Mouse (Mus musculus): ENCODE results near the gene Camk1d. TPM values are rescaled to one million over a fixed set of nuclear protein-coding genes. Genes with fewer than 3 reads are reported as not detected.

Gene Camk1d
- total and polyA plus RNA-seq, 2 experiments from 2014 or later, result 7.2 to 16.6 TPM

- H3K4me3 ChIP-seq (ENCODE audit: low read length), result no peak overlapping the region
- ATAC-seq, result no peak
- no peak for DNase-seq (ENCODE audit: low spot score)
- no peak for TF ChIP-seq CTCF (IDR thresholded peaks at IDR 0.05; ENCODE audit: low read depth)
- no peaks in the 10 kb centered on the region for H3K9me3 ChIP-seq (ENCODE audit: low read length)
- H3K36me3 ChIP-seq (ENCODE audit: insufficient read depth, low read length), result no peaks in the 10 kb centered on the region
- peaks cover 11% of the 10 kb centered on the region; the same call in 1 of the 2 replicates for H3K4me1 ChIP-seq (ENCODE audit: insufficient read depth, low read length)
- no peak overlapping the region for H3K9ac ChIP-seq (replicated peaks; ENCODE audit: low read length)
- no peak overlapping the region for H3K4me2 ChIP-seq (ENCODE audit: low read depth, low read length)
- no peaks in the 10 kb centered on the region for H3K27me3 ChIP-seq (ENCODE audit: insufficient read depth, low read length)
- H3K27ac ChIP-seq, result no peak overlapping the region
- 47% methylated on average over 7 of the region's 7 CpGs for WGBS
Observed at GRCm38 (mm10) chr2:5672906-5673589, 41.3 kb downstream of the Camk1d start.

DNA sequence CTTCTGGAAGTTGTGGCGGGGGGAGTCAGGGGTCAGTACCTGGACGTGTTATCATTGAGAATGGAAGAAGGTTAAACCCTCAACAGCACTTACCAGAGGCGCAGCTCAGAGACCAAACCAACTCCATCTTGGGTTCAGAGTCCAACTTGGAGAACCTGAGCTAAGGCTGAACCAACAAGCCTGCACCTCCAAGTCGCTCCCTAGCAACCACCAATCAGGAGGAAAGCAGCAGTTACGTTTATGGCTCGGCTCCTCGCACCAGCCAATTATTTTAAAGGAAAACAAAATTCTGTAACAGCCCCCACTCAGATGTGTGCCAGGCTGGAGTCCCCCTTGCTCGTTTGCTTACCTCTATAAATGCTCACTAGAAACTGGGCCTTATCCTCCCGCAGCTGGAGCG lies 44.2 kb downstream of the Camk1d start:
- Histone ChIP-seq H3K9ac (replicated peaks; ENCODE audit: low read length) (no peak overlapping the region), H3K4me2 (ENCODE audit: low read depth, low read length) (no peak overlapping the region), H3K36me3 (ENCODE audit: insufficient read depth, low read length) (no peaks in the 10 kb centered on the region), H3K4me1 (ENCODE audit: insufficient read depth, low read length) (0 out of 2 replicates have a peak, but pooled peaks cover under 1% of the 10 kb centered on the region), H3K9me3 (ENCODE audit: low read length) (no peaks in the 10 kb centered on the region), H3K27me3 (ENCODE audit: insufficient read depth, low read length) (no peaks in the 10 kb centered on the region), H3K4me3 (ENCODE audit: low read length) (no peak overlapping the region), H3K27ac (no peak overlapping the region)
- DNase-seq (ENCODE audit: low spot score), result no peak
- WGBS, result 90% methylated on average over 10 of the region's 10 CpGs
- ATAC-seq, result no peak
- TF ChIP-seq CTCF (IDR thresholded peaks at IDR 0.05; ENCODE audit: low read depth), result no peak

GRCm38 (mm10) chr2:5669498-5670040 lies 44.7 kb downstream of the Camk1d start:
- H3K9me3 ChIP-seq (ENCODE audit: low read length), result no peaks in the 10 kb centered on the region
- no peak overlapping the region for H3K4me2 ChIP-seq (ENCODE audit: low read depth, low read length)
- no peak overlapping the region for H3K27ac ChIP-seq
- 93% methylated on average over 15 of the region's 15 CpGs for WGBS
- no peak for ATAC-seq
- H3K27me3 ChIP-seq (ENCODE audit: insufficient read depth, low read length), result no peaks in the 10 kb centered on the region
- H3K4me1 ChIP-seq (ENCODE audit: insufficient read depth, low read length), result no peaks in the 10 kb centered on the region
- no peak for TF ChIP-seq CTCF (IDR thresholded peaks at IDR 0.05; ENCODE audit: low read depth)
- no peak overlapping the region for H3K4me3 ChIP-seq (ENCODE audit: low read length)
- no peak for DNase-seq (ENCODE audit: low spot score)
- no peaks in the 10 kb centered on the region for H3K36me3 ChIP-seq (ENCODE audit: insufficient read depth, low read length)
- no peak overlapping the region for H3K9ac ChIP-seq (replicated peaks; ENCODE audit: low read length)

GRCm38 (mm10) chr2:5668940-5669339 lies 45.4 kb downstream of the Camk1d start:
- no peak for DNase-seq (ENCODE audit: low spot score)
- no peak overlapping the region for H3K27ac ChIP-seq
- H3K4me3 ChIP-seq (ENCODE audit: low read length), result no peak overlapping the region
- no peak for TF ChIP-seq CTCF (IDR thresholded peaks at IDR 0.05; ENCODE audit: low read depth)
- H3K9ac ChIP-seq (replicated peaks; ENCODE audit: low read length), result no peak overlapping the region
- no peaks in the 10 kb centered on the region for H3K36me3 ChIP-seq (ENCODE audit: insufficient read depth, low read length)
- no peak overlapping the region for H3K4me2 ChIP-seq (ENCODE audit: low read depth, low read length)
- H3K4me1 ChIP-seq (ENCODE audit: insufficient read depth, low read length), result no peaks in the 10 kb centered on the region
- no peak for ATAC-seq
- no peaks in the 10 kb centered on the region for H3K27me3 ChIP-seq (ENCODE audit: insufficient read depth, low read length)
- WGBS, result 79% methylated on average over 4 of the region's 4 CpGs
- H3K9me3 ChIP-seq (ENCODE audit: low read length), result no peaks in the 10 kb centered on the region

DNA sequence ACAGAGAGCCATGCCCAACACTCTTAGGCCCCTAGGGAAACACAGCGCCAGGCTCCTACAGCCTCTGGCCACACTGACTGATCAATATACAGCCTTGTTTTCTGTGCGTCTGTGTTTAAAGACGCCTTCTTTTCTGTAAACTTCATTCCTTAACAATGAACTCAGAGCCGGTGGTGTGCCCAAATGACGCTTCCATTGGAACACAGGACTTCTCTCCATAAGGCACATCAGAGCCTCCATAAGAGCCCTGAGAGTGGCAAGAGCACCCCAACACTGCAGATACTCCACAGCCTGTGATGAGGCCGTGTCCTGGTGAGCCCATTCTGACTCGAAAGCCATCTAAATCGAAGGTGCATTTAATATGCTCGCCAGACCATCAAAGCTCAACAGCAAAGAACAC lies 50.8 kb downstream of the Camk1d start:
- no peak for TF ChIP-seq CTCF (IDR thresholded peaks at IDR 0.05; ENCODE audit: low read depth)
- DNase-seq (ENCODE audit: low spot score), result no peak
- Histone ChIP-seq H3K27me3 (ENCODE audit: insufficient read depth, low read length) (no peaks in the 10 kb centered on the region), H3K4me1 (ENCODE audit: insufficient read depth, low read length) (no peaks in the 10 kb centered on the region), H3K4me3 (ENCODE audit: low read length) (no peak overlapping the region), H3K9me3 (ENCODE audit: low read length) (no peaks in the 10 kb centered on the region), H3K9ac (replicated peaks; ENCODE audit: low read length) (no peak overlapping the region), H3K36me3 (ENCODE audit: insufficient read depth, low read length) (no peaks in the 10 kb centered on the region), H3K4me2 (ENCODE audit: low read depth, low read length) (no peak overlapping the region), H3K27ac (no peak overlapping the region)
- ATAC-seq, result no peak
- 94% methylated on average over 9 of the region's 9 CpGs for WGBS

DNA sequence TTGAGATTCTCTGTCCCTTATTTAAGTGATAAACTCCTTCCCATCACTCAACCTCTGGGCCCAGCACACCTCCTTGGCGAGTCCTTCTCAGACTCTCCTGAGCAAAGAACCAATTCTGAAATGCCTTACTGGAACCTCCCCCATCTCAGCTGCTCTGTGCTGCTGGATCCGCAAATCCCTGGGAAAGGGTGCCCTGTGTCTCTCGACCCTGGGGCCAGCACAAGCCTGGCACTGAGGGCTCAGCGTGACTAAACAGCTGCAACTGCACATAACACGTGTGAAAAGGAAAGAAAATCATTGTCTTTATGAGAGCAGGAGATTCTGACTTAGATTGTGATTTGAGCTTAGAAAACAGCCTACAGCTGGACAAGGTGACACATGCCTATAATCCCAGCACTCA lies 52.4 kb downstream of the Camk1d start:
- Histone ChIP-seq H3K4me2 (ENCODE audit: low read depth, low read length) (no peak overlapping the region), H3K4me3 (ENCODE audit: low read length) (no peak overlapping the region), H3K9me3 (ENCODE audit: low read length) (no peaks in the 10 kb centered on the region), H3K4me1 (ENCODE audit: insufficient read depth, low read length) (no peaks in the 10 kb centered on the region), H3K27ac (no peak overlapping the region), H3K36me3 (ENCODE audit: insufficient read depth, low read length) (no peaks in the 10 kb centered on the region), H3K9ac (replicated peaks; ENCODE audit: low read length) (no peak overlapping the region), H3K27me3 (ENCODE audit: insufficient read depth, low read length) (no peaks in the 10 kb centered on the region)
- no peak for ATAC-seq
- no peak for DNase-seq (ENCODE audit: low spot score)
- 65% methylated on average over 5 of the region's 5 CpGs for WGBS
- no peak for TF ChIP-seq CTCF (IDR thresholded peaks at IDR 0.05; ENCODE audit: low read depth)

GRCm38 (mm10) chr2:5658000-5658399 lies 56.3 kb downstream of the Camk1d start:
- Histone ChIP-seq H3K4me3 (ENCODE audit: low read length) (no peak overlapping the region), H3K9me3 (ENCODE audit: low read length) (no peaks in the 10 kb centered on the region), H3K9ac (replicated peaks; ENCODE audit: low read length) (no peak overlapping the region), H3K27me3 (ENCODE audit: insufficient read depth, low read length) (no peaks in the 10 kb centered on the region), H3K36me3 (ENCODE audit: insufficient read depth, low read length) (no peaks in the 10 kb centered on the region), H3K4me1 (ENCODE audit: insufficient read depth, low read length) (no peaks in the 10 kb centered on the region), H3K27ac (no peak overlapping the region), H3K4me2 (ENCODE audit: low read depth, low read length) (no peak overlapping the region)
- TF ChIP-seq CTCF (IDR thresholded peaks at IDR 0.05; ENCODE audit: low read depth), result no peak
- DNase-seq (ENCODE audit: low spot score) (no peak), ATAC-seq (no peak)
- 73% methylated on average over 3 of the region's 3 CpGs for WGBS

All from hindbrain, postnatal 0 days (tissue).